Mouse (Mus musculus): ENCODE results near the gene Maml2.

Gene Maml2

GRCm38 (mm10) chr9:13540227-13540626, 242.5 kb downstream of the Maml2 start:
- H3K9me3 ChIP-seq (ENCODE audit: low read length) = no peaks in the 10 kb centered on the region
- TF ChIP-seq NANOG (IDR thresholded peaks at IDR 0.05; ENCODE audit: borderline replicate concordance, low read length) (no peak), POU5F1 (IDR thresholded peaks at IDR 0.05; ENCODE audit: borderline replicate concordance, low read length) (no peak), CTCF (conservative IDR thresholded peaks at IDR 0.05; ENCODE audit: low read length) (no peak)
- no peaks in the 10 kb centered on the region; the same call in 1 of the 2 replicates for H3K27me3 ChIP-seq (ENCODE audit: insufficient read depth, low read length)
- peaks cover 5% of the 10 kb centered on the region; the same call in 1 of the 2 replicates for H3K4me1 ChIP-seq (replicated peaks; ENCODE audit: low read depth, low read length)
- no peaks in the 10 kb centered on the region for H3K36me3 ChIP-seq (ENCODE audit: insufficient read depth, low read length)
- H3K4me3 ChIP-seq (replicated peaks; ENCODE audit: low read length) = no peak overlapping the region

- Histone ChIP-seq H3K36me3 (ENCODE audit: insufficient read depth, low read length) (no peaks in the 10 kb centered on the region), H3K9me3 (ENCODE audit: low read length) (no peaks in the 10 kb centered on the region), H3K4me3 (replicated peaks; ENCODE audit: low read length) (no peak overlapping the region), H3K27me3 (ENCODE audit: insufficient read depth, low read length) (no peaks in the 10 kb centered on the region; the same call in 1 of the 2 replicates), H3K4me1 (replicated peaks; ENCODE audit: low read depth, low read length) (peaks cover 5% of the 10 kb centered on the region; the same call in 1 of the 2 replicates)
- no peak for TF ChIP-seq NANOG (IDR thresholded peaks at IDR 0.05; ENCODE audit: borderline replicate concordance, low read length)
- TF ChIP-seq CTCF (conservative IDR thresholded peaks at IDR 0.05; ENCODE audit: low read length) = no peak
- no peak for TF ChIP-seq POU5F1 (IDR thresholded peaks at IDR 0.05; ENCODE audit: borderline replicate concordance, low read length)
Measured at GRCm38 (mm10) chr9:13540781-13541180, 243.0 kb downstream of the Maml2 start.

- TF ChIP-seq CTCF (conservative IDR thresholded peaks at IDR 0.05; ENCODE audit: low read length) = no peak
- no peak for TF ChIP-seq NANOG (IDR thresholded peaks at IDR 0.05; ENCODE audit: borderline replicate concordance, low read length)
- no peak for TF ChIP-seq POU5F1 (IDR thresholded peaks at IDR 0.05; ENCODE audit: borderline replicate concordance, low read length)
- no peak overlapping the region for H3K4me3 ChIP-seq (replicated peaks; ENCODE audit: low read length)
- H3K9me3 ChIP-seq (ENCODE audit: low read length) = no peaks in the 10 kb centered on the region
- H3K27me3 ChIP-seq (ENCODE audit: insufficient read depth, low read length) = no peaks in the 10 kb centered on the region; the same call in 1 of the 2 replicates
- H3K4me1 ChIP-seq (replicated peaks; ENCODE audit: low read depth, low read length) = peaks cover 5% of the 10 kb centered on the region; the same call in 1 of the 2 replicates
- H3K36me3 ChIP-seq (ENCODE audit: insufficient read depth, low read length) = no peaks in the 10 kb centered on the region
Measured at GRCm38 (mm10) chr9:13543167-13543566, 245.4 kb downstream of the Maml2 start.

GRCm38 (mm10) chr9:13544133-13544532, 246.4 kb downstream of the Maml2 start:
- H3K4me1 ChIP-seq (replicated peaks; ENCODE audit: low read depth, low read length) = peaks cover 5% of the 10 kb centered on the region; the same call in 1 of the 2 replicates
- H3K4me3 ChIP-seq (replicated peaks; ENCODE audit: low read length) = no peak overlapping the region
- no peaks in the 10 kb centered on the region; the same call in 1 of the 2 replicates for H3K27me3 ChIP-seq (ENCODE audit: insufficient read depth, low read length)
- no peaks in the 10 kb centered on the region for H3K36me3 ChIP-seq (ENCODE audit: insufficient read depth, low read length)
- H3K9me3 ChIP-seq (ENCODE audit: low read length) = no peaks in the 10 kb centered on the region
- TF ChIP-seq NANOG (IDR thresholded peaks at IDR 0.05; ENCODE audit: borderline replicate concordance, low read length) (no peak), CTCF (conservative IDR thresholded peaks at IDR 0.05; ENCODE audit: low read length) (no peak), POU5F1 (IDR thresholded peaks at IDR 0.05; ENCODE audit: borderline replicate concordance, low read length) (no peak)

GRCm38 (mm10) chr9:13545726-13546125, 248.0 kb downstream of the Maml2 start:
- TF ChIP-seq NANOG (IDR thresholded peaks at IDR 0.05; ENCODE audit: borderline replicate concordance, low read length) (no peak), CTCF (conservative IDR thresholded peaks at IDR 0.05; ENCODE audit: low read length) (no peak), POU5F1 (IDR thresholded peaks at IDR 0.05; ENCODE audit: borderline replicate concordance, low read length) (no peak)
- H3K4me1 ChIP-seq (replicated peaks; ENCODE audit: low read depth, low read length) = peaks cover 3% of the 10 kb centered on the region; the same call in 1 of the 2 replicates
- no peaks in the 10 kb centered on the region for H3K9me3 ChIP-seq (ENCODE audit: low read length)
- H3K27me3 ChIP-seq (ENCODE audit: insufficient read depth, low read length) = 0 out of 2 replicates have a peak, but pooled peaks cover 2% of the 10 kb centered on the region
- H3K36me3 ChIP-seq (ENCODE audit: insufficient read depth, low read length) = no peaks in the 10 kb centered on the region
- H3K4me3 ChIP-seq (replicated peaks; ENCODE audit: low read length) = no peak overlapping the region

- Histone ChIP-seq H3K27me3 (ENCODE audit: insufficient read depth, low read length) (peaks cover 2% of the 10 kb centered on the region; the same call in 1 of the 2 replicates), H3K36me3 (ENCODE audit: insufficient read depth, low read length) (no peaks in the 10 kb centered on the region), H3K4me1 (replicated peaks; ENCODE audit: low read depth, low read length) (no peaks in the 10 kb centered on the region), H3K4me3 (replicated peaks; ENCODE audit: low read length) (no peak overlapping the region), H3K9me3 (ENCODE audit: low read length) (no peaks in the 10 kb centered on the region)
- TF ChIP-seq CTCF (conservative IDR thresholded peaks at IDR 0.05; ENCODE audit: low read length) (no peak), POU5F1 (IDR thresholded peaks at IDR 0.05; ENCODE audit: borderline replicate concordance, low read length) (no peak), NANOG (IDR thresholded peaks at IDR 0.05; ENCODE audit: borderline replicate concordance, low read length) (no peak)
Measured at GRCm38 (mm10) chr9:13549911-13550310, 252.2 kb downstream of the Maml2 start.

- Histone ChIP-seq H3K36me3 (ENCODE audit: insufficient read depth, low read length) (no peaks in the 10 kb centered on the region), H3K27me3 (ENCODE audit: insufficient read depth, low read length) (peaks cover 2% of the 10 kb centered on the region; the same call in 1 of the 2 replicates), H3K9me3 (ENCODE audit: low read length) (no peaks in the 10 kb centered on the region), H3K4me1 (replicated peaks; ENCODE audit: low read depth, low read length) (no peaks in the 10 kb centered on the region), H3K4me3 (replicated peaks; ENCODE audit: low read length) (no peak overlapping the region)
- TF ChIP-seq NANOG (IDR thresholded peaks at IDR 0.05; ENCODE audit: borderline replicate concordance, low read length) = no peak
- TF ChIP-seq CTCF (conservative IDR thresholded peaks at IDR 0.05; ENCODE audit: low read length) = no peak
- TF ChIP-seq POU5F1 (IDR thresholded peaks at IDR 0.05; ENCODE audit: borderline replicate concordance, low read length) = no peak
Measured at GRCm38 (mm10) chr9:13552380-13553052, 254.8 kb downstream of the Maml2 start.

GRCm38 (mm10) chr9:13554773-13555172, 257.0 kb downstream of the Maml2 start:
- TF ChIP-seq CTCF (conservative IDR thresholded peaks at IDR 0.05; ENCODE audit: low read length) = no peak
- TF ChIP-seq POU5F1 (IDR thresholded peaks at IDR 0.05; ENCODE audit: borderline replicate concordance, low read length) = no peak
- TF ChIP-seq NANOG (IDR thresholded peaks at IDR 0.05; ENCODE audit: borderline replicate concordance, low read length) = no peak
- H3K4me3 ChIP-seq (replicated peaks; ENCODE audit: low read length) = no peak overlapping the region
- H3K4me1 ChIP-seq (replicated peaks; ENCODE audit: low read depth, low read length) = no peaks in the 10 kb centered on the region
- peaks cover 2% of the 10 kb centered on the region; the same call in 1 of the 2 replicates for H3K27me3 ChIP-seq (ENCODE audit: insufficient read depth, low read length)
- H3K36me3 ChIP-seq (ENCODE audit: insufficient read depth, low read length) = no peaks in the 10 kb centered on the region
- H3K9me3 ChIP-seq (ENCODE audit: low read length) = no peaks in the 10 kb centered on the region

Data from E14TG2a.4 (cell line).